Mouse (Mus musculus): ENCODE data around the gene Pigk. TPM values are rescaled to one million over a fixed set of nuclear protein-coding genes. Genes with fewer than 3 reads are reported as not detected.

Pigk gene
- polyA plus RNA-seq, 1 experiment from 2014 or later: 33.7 TPM

DNA sequence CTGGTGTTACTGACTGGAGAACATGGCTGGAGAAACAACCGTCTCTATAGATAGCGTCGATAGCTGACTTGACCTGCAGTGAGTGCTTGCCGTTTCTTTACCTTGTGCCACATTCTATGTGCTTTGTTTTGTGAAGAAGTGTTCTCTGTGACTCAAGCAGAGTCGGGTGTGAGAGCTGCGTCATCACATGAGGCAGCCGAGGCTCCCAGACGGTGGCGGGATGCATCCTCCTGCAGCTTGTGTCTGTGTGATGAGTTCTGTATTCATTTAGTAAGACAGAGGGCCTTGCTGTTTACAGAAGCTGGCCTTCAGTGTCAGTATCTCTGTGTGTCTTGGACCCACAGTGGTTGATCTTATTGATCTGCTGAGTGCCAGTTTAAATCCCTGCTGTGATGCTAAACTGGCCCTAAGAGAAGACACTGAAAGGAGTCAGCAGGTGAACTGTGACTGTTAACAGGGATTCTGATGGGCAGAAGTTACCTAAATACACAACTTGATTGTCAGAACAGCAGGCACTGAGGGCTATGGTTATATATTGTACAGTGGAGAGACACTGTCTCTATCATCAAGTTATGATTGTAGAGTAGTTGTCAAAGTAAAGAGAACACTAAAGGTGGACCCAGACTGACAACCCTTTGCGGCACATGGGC lies 21.8 kb downstream of the Pigk start:
- no peak for TF ChIP-seq CTCF (IDR thresholded peaks at IDR 0.05; ENCODE audit: low read depth)
- no peaks in the 10 kb centered on the region for H3K36me3 ChIP-seq (ENCODE audit: control insufficient read depth, insufficient read depth)
- no peak overlapping the region for H3K4me2 ChIP-seq (replicated peaks; ENCODE audit: low read depth)
- no peak for ATAC-seq
- no peak overlapping the region for H3K27ac ChIP-seq (ENCODE audit: low read depth, low read length)
- no peaks in the 10 kb centered on the region for H3K27me3 ChIP-seq (replicated peaks; ENCODE audit: control insufficient read depth, insufficient read depth, low read length)
- H3K4me3 ChIP-seq (ENCODE audit: low read depth, low read length): no peak overlapping the region
- H3K9ac ChIP-seq (ENCODE audit: low read depth, low read length): no peak overlapping the region
- 73% methylated on average over 10 of the region's 10 CpGs for WGBS
- H3K4me1 ChIP-seq (replicated peaks; ENCODE audit: control insufficient read depth, insufficient read depth, low read length): no peaks in the 10 kb centered on the region; the same call in 1 of the 2 replicates
- no peaks in the 10 kb centered on the region for H3K9me3 ChIP-seq (ENCODE audit: control insufficient read depth)

DNA sequence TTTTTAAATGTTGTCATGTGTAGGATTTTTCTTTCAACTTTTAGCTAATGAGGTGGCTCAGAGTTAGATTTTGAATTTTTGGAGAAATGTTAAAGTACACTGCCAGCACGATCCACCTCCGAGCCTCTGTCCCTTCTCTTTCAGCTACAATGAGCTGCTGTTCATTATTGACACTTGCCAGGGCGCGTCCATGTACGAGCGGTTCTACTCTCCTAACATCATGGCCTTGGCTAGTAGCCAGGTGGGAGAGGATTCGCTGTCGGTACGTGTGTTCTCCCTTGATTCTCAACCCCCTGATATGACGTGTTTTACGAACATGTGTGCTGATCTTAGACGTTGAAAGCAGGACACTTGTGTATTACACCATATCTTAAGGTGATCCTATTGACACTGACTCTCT lies 30.4 kb downstream of the Pigk start:
- Histone ChIP-seq H3K9me3 (ENCODE audit: control insufficient read depth) (no peaks in the 10 kb centered on the region), H3K4me1 (replicated peaks; ENCODE audit: control insufficient read depth, insufficient read depth, low read length) (no peaks in the 10 kb centered on the region), H3K27ac (ENCODE audit: low read depth, low read length) (no peak overlapping the region), H3K4me2 (replicated peaks; ENCODE audit: low read depth) (no peak overlapping the region), H3K9ac (ENCODE audit: low read depth, low read length) (no peak overlapping the region), H3K4me3 (ENCODE audit: low read depth, low read length) (no peak overlapping the region), H3K27me3 (replicated peaks; ENCODE audit: control insufficient read depth, insufficient read depth, low read length) (no peaks in the 10 kb centered on the region), H3K36me3 (ENCODE audit: control insufficient read depth, insufficient read depth) (0 out of 2 replicates have a peak, but pooled peaks cover 9% of the 10 kb centered on the region)
- WGBS: 77% methylated on average over 12 of the region's 12 CpGs
- TF ChIP-seq CTCF (IDR thresholded peaks at IDR 0.05; ENCODE audit: low read depth): no peak
- ATAC-seq: no peak

DNA sequence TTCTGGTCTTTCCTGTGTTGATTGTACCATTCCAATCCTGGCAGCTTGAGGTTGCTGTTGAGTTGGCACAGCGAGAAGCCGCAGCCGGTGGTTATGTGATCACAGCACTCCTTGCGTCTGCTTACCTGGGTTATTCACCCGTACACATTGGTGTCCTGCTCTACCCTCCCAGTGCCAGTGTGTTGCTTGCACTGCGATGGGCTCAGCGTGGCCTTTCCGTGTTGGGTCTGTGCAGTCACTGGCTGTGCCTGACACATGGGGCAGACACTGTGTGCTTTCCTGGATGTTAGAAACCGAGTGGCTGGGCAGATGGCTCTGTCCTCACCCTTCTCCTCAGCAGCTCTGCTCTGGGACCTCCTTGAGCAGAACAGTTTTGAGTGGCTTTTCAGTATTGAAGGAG lies 31.7 kb downstream of the Pigk start:
- no peak for ATAC-seq
- WGBS: 94% methylated on average over 9 of the region's 9 CpGs
- no peaks in the 10 kb centered on the region for H3K9me3 ChIP-seq (ENCODE audit: control insufficient read depth)
- H3K27me3 ChIP-seq (replicated peaks; ENCODE audit: control insufficient read depth, insufficient read depth, low read length): no peaks in the 10 kb centered on the region
- no peaks in the 10 kb centered on the region for H3K4me1 ChIP-seq (replicated peaks; ENCODE audit: control insufficient read depth, insufficient read depth, low read length)
- no peak overlapping the region for H3K4me2 ChIP-seq (replicated peaks; ENCODE audit: low read depth)
- H3K27ac ChIP-seq (ENCODE audit: low read depth, low read length): no peak overlapping the region
- H3K4me3 ChIP-seq (ENCODE audit: low read depth, low read length): no peak overlapping the region
- 0 out of 2 replicates have a peak, but pooled peaks cover 9% of the 10 kb centered on the region for H3K36me3 ChIP-seq (ENCODE audit: control insufficient read depth, insufficient read depth)
- no peak overlapping the region for H3K9ac ChIP-seq (ENCODE audit: low read depth, low read length)
- no peak for TF ChIP-seq CTCF (IDR thresholded peaks at IDR 0.05; ENCODE audit: low read depth)

DNA sequence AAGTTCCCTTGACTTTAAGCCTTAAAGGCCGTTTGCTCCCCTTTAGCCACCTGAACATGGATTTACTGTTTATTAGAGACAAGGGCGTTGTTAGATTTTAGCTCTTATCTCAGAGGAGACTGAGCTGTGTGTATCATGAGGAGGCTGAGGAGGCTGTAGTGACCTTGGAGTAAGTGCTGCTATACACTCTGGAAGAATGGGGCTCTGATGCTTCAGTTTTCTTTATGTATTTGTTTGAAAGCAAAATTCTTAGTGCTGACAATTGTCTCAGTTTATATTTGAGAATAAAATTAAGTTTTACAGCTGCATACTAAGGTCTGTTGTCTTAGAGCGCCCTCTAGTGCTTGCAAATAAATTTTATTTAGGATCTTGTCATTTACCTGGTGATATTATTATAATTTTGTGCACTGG lies 35.6 kb downstream of the Pigk start:
- Histone ChIP-seq H3K36me3 (ENCODE audit: control insufficient read depth, insufficient read depth) (no peaks in the 10 kb centered on the region), H3K4me1 (replicated peaks; ENCODE audit: control insufficient read depth, insufficient read depth, low read length) (no peaks in the 10 kb centered on the region), H3K27ac (ENCODE audit: low read depth, low read length) (no peak overlapping the region), H3K9ac (ENCODE audit: low read depth, low read length) (no peak overlapping the region), H3K4me3 (ENCODE audit: low read depth, low read length) (no peak overlapping the region), H3K4me2 (replicated peaks; ENCODE audit: low read depth) (no peak overlapping the region), H3K27me3 (replicated peaks; ENCODE audit: control insufficient read depth, insufficient read depth, low read length) (no peaks in the 10 kb centered on the region), H3K9me3 (ENCODE audit: control insufficient read depth) (no peaks in the 10 kb centered on the region)
- TF ChIP-seq CTCF (IDR thresholded peaks at IDR 0.05; ENCODE audit: low read depth): peak; percentile 84
- 21% methylated on average over 3 of the region's 3 CpGs for WGBS
- ATAC-seq: no peak

DNA sequence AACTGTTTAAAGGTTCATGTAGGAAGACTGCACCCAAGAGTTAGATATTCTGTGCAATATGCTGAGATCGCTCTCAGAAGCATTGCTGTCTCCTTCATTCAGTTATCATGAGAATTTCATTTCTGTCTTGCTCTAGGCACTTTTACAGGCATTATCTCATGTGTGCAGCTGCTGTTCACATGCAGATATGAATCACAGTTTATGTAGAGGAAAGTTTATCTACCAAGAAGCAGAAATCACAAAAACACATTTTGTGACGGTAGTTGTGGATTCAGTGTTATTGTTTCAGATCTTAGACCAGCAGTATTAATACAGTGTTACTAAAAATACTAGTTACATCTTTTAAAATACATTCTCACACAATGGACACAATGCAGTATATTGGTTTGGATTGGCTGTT lies 36.0 kb downstream of the Pigk start:
- TF ChIP-seq CTCF (IDR thresholded peaks at IDR 0.05; ENCODE audit: low read depth): no peak
- Histone ChIP-seq H3K27me3 (replicated peaks; ENCODE audit: control insufficient read depth, insufficient read depth, low read length) (no peaks in the 10 kb centered on the region), H3K4me2 (replicated peaks; ENCODE audit: low read depth) (no peak overlapping the region), H3K27ac (ENCODE audit: low read depth, low read length) (no peak overlapping the region), H3K4me3 (ENCODE audit: low read depth, low read length) (no peak overlapping the region), H3K9me3 (ENCODE audit: control insufficient read depth) (no peaks in the 10 kb centered on the region), H3K9ac (ENCODE audit: low read depth, low read length) (no peak overlapping the region), H3K4me1 (replicated peaks; ENCODE audit: control insufficient read depth, insufficient read depth, low read length) (no peaks in the 10 kb centered on the region), H3K36me3 (ENCODE audit: control insufficient read depth, insufficient read depth) (no peaks in the 10 kb centered on the region)
- WGBS: 64% methylated on average over 2 of the region's 2 CpGs
- ATAC-seq: no peak

DNA sequence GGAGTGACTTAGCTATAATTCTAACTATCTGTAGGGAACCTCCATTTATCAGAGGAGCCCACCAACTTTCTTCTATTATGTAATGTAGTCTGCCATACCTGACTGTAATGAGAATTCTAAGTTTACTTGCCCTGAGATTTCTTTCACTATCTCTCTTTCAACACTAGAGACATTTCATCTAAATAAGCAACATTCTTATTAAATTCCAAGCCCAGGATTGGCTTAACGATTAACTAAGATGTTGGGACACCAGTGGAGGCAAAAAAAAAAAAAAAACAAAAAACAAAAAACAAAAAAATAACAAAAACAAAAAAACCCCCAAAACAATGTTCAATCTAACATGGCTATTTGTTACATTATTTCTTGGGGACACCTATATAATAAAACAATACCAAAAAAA lies 39.0 kb downstream of the Pigk start:
- H3K4me3 ChIP-seq (ENCODE audit: low read depth, low read length): no peak overlapping the region
- TF ChIP-seq CTCF (IDR thresholded peaks at IDR 0.05; ENCODE audit: low read depth): no peak
- H3K27me3 ChIP-seq (replicated peaks; ENCODE audit: control insufficient read depth, insufficient read depth, low read length): no peaks in the 10 kb centered on the region

More for the DNA sequence above, 39.0 kb downstream of the Pigk start:
- ATAC-seq: no peak
- Histone ChIP-seq H3K9ac (ENCODE audit: low read depth, low read length) (no peak overlapping the region), H3K36me3 (ENCODE audit: control insufficient read depth, insufficient read depth) (no peaks in the 10 kb centered on the region), H3K9me3 (ENCODE audit: control insufficient read depth) (no peaks in the 10 kb centered on the region), H3K27ac (ENCODE audit: low read depth, low read length) (no peak overlapping the region), H3K4me2 (replicated peaks; ENCODE audit: low read depth) (no peak overlapping the region), H3K4me1 (replicated peaks; ENCODE audit: control insufficient read depth, insufficient read depth, low read length) (no peaks in the 10 kb centered on the region)
- 89% methylated on average over 1 of the region's 1 CpGs for WGBS

Measured in intestine, postnatal 0 days (tissue).